Mouse (Mus musculus) heart, adult 2 months (tissue): ENCODE data around the gene Suclg1.

ENCODE experiments used
- CTCF ChIP-seq: fragments of 200-600 bp; IDR thresholded peaks from 2 replicates; pipeline ENCODE4 v1.8.1; 2022; ENCODE audit warnings: antibody characterized with exemption, mild to moderate bottlenecking, moderate library complexity
- EP300 ChIP-seq: fragments of 200-500 bp; IDR thresholded peaks from 2 replicates; pipeline ENCODE4 v1.6.1; 2011; ENCODE audit warnings: low read depth, low read length, control low read depth; ENCODE audit not compliant: insufficient read depth
- POLR2A ChIP-seq: fragments of 200-500 bp; IDR thresholded peaks from 2 replicates; pipeline ENCODE4 v1.6.1; 2011; ENCODE audit warnings: mild to moderate bottlenecking, low read depth, low read length, control low read depth; ENCODE audit not compliant: insufficient read depth

DNA sequence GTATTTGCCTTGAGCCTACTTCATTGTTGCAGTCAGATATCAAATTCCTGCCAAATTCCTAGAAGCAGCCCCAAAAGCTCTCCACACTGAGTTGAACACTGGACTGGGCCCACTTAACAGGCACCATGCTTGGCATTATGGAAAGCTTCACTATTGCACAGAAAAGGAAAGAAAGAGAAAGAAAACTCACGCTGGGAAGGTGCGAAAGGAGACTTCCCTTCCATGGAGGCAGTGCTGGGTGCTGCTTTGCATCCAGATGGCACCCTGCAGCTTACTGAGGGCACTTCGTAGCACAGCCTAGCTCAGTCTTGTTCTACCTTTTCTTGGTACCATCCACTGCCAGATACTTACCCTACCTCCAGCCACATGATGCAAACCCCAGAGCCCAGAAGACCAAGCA, 12.5 kb upstream of the Suclg1 start:
- TF ChIP-seq CTCF (no peak), POLR2A (no peak), EP300 (no peak)
